Mouse (Mus musculus) kidney, postnatal 25 days (tissue): ENCODE results near the gene Frmpd1.

Experiments used
- DNase-seq, 2 experiments: peaks; one replicate each; pipeline ENCODE4 v3.0.0; 2021; ENCODE audit warnings: mixed read lengths in 2 of 2

Frmpd1 gene

GRCm38 (mm10) chr4:45332466-45332865 lies 147.8 kb downstream of the Frmpd1 start:
- no peak for DNase-seq
